Mouse (Mus musculus) adrenal gland, postnatal 10 days (tissue): Measurements from ENCODE around the gene Tspan15. TPM values are rescaled to one million over a fixed set of nuclear protein-coding genes. Genes with fewer than 3 reads are reported as not detected.

Source experiments
- DNase-seq: peaks from one replicate; pipeline ENCODE4 v3.0.0; 2021; ENCODE audit warnings: mixed read lengths
- total RNA-seq, 2 experiments: library from RNA; stranded (reverse); gene quantifications; 2 replicates each; pipeline ENCODE4 v1.2.3; 2021

Gene Tspan15
- total RNA-seq, 2 experiments from 2014 or later, result 16.4 to 23.6 TPM

DNA sequence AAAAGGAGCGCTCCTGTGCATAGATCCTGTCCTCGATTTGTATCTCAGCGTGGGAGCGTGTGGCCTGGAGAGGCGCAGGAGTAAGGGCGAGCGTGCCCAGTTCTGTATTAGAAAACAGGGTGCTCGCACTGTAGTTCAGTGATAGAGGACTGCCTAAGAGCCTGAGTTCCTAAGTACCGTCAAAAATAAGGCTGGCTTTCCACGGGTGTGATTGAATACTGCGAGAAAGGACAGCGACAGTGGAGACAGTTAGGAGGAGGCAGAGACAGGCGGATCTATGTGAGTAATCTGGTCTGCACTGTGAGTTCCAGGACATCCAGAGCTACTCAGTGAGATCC, 313 bp upstream of the Tspan15 start:
- no peak for DNase-seq

DNA sequence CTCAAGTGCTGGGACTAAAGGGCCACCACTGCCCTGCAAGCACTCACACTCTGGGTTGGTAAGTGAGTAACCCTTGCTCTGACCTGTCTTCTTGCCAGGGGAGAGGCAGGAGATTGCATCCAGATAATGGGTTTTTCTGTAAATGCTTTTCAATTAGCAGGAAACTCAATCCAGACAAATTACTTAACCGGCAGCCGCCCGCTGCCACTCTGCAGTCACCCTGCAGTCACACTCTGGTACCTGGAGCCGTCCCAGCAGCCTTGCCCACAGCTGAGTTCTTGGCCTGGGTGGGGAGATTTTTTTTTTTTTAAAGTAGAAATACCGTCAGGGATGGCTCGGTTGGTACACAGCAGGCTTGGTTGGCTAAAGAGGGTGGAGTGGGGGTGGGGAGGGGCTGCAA, 2.9 kb downstream of the Tspan15 start:
- DNase-seq, result no peak

DNA sequence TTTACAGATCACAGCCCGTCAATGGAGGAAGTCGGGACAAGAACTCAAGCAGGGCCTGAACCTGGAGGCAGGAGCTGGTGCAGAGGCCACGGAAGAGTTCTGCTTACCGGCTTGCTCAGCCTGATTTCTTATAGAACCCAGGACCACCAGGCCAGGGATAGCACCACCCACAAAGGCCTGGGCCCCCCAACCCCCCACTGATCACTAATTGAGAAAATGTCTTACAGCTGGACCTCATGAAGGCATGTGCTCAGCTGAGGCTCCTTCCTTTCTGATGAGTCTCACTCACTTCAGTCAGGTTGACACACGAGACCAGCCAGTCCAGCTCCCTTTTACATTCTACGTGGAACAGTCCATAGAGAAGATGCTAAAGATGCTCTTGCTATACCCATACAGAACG, 5.2 kb downstream of the Tspan15 start:
- no peak for DNase-seq

DNA sequence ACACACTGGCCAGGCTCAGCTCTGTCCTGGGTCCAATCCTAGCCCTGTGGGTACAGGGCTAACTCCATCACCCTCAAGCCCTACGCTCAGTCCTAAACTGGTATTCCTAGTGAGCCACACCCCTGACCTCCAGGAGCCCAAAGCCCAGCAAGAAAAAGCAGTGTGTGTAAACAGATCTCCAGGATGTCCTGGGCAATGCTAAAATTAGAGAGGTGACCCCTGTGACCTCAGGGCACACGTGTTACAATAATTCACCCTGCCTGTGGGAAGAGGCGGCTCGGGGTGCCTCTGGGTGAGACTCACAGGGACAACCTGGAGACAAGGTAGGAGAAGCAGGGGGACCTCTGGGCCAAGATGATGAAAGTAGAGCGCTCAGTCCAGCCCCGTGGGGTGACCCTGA, 6.8 kb downstream of the Tspan15 start:
- DNase-seq, result peak; percentile 30

DNA sequence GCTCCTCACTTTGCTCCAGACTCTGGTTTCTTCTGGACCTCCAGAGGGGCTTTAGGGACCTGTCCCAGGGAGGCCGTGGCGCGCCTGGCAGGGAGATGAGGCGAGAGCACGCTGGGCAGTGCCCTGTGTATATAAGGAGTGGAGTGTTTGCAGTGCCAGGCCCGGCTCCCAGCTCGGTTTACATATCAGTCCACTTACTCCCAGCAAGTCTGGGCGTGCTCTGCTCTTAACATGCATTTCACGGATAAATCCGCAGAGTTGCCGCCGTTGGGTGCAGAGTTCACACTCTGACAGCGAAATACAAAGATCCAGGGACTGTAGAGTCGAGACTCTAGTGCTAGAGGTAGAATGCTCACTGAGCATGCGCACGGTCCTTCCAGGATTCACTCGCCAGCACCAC, 8.3 kb downstream of the Tspan15 start:
- DNase-seq, result no peak

DNA sequence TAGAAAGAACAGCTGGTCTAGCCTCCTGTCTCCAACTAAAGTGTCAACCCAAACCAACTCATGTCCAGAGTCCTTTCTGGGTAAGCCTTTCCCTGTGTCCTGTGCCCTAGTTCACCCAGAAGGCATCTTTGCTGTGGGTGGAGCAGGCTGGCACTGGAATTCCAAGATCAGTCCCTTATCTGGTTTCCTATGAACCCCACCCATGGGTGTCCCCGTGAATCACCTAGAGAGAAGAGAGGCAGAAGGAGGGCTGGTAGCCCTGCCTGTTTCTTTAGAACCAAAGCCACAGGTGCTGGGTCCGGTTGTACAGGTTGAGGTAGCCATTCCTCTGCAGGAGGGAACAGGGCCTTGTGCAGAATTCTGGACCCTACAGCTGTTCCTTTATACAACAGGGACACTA, 9.4 kb downstream of the Tspan15 start:
- no peak for DNase-seq

DNA sequence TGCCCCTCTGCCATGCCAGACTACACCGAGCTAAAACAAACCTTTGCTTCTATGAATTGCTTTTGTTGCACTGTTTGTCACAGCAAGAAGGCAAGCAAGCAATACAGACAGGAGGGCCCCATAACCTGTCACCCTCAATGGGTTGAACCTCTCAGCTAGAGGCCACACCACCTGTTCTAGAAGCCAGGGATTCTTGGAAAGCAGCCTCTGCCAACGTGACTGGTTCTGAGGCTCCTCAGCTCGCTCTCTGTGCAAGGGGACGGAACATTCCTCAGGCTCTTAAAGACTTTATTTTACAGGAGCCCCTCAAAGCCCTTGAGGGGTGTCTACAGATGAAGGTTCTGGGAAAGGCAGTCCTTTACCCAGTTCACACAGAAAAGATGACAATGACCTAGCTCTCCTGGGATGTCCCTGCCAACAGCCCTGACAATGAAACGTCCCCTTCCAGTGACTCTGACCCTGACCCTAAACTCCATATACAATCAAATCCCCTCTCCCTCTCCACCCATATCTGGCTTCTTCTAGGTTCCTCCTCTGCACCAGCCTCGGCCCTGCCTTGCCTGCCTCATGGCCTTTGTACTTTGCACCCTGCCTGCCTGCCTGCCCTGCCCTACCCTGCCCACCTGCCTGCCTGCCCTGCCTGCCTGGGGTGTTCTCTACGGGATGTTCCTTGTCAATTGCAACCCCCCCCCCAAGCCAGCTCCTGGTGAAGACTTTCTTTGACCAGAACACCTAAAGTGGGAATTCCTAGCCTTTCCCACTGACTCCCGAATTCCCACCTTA, 10.1 kb downstream of the Tspan15 start:
- DNase-seq, result no peak

DNA sequence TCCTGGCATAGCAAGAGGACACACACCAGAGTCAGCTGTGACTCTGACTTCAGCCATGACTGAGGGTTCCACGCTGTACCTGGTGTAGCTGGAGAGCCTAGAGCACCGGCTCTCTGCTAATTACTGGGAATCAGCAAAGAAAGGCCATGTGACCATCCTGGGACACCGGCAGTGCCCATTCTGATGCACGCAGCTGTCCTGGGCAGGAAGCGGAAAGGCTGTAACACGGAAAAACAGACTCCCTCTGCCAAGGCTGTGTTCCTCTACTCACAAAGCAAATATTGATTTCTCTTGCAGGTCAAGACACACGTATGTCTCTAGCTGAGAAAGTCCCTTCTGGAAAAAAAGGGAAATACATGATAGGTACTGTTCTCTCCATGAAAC, 12.3 kb downstream of the Tspan15 start:
- DNase-seq, result no peak

DNA sequence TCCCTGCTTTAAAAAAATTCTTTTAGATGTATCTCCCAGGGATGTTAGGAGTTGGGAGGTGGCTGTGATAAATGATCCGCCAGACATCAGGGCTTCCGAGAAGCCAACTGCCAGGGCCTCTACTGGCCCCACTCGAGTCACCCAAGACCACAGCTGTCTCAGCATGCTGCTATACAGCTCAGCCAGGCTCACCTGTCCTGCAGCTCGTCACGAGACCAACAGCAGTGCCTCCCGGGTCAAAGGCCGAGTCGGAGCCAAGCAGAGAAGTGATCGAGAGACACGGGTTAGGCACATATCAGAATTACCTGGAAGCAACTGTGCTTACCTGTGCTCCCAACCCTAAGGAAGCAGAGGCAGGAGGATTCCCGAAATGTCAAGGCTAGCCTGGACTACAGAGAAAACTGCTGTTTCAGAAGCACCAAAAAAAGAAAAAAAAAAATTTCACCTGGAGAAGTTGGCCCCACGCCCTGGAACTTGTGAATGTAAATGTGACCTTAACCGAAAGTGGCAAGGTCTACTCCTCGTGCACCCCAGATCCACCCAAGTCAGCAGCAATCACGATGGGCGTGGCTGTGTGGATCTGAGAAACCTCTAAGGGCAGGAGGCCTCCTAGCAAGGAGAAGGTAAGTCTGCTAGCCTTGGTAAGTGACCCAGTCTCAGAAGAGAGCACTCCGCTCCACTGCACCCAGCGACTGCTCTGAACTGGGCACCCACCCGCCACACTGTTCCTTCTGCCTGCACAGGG, 12.8 kb downstream of the Tspan15 start:
- DNase-seq, result no peak

DNA sequence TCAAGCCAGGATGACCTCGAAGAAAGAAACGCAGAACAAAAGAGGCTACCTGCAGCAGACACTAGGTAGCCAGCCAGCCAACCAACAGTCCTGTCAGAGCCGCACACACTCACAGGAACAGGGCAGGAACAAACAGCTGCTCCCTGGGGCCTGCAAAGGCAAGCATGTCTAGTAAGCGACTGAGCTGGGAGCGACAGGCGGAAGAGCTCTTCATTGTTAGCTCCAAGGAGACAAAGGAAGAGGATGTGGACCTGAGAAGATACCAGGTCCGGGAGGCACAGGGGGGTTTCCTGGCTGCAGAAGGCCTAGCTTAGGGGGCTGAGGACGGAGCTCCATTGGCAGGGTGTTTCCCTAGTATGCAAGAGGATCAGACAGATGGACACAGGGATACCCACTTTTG, 13.9 kb downstream of the Tspan15 start:
- peak; percentile 38 for DNase-seq

DNA sequence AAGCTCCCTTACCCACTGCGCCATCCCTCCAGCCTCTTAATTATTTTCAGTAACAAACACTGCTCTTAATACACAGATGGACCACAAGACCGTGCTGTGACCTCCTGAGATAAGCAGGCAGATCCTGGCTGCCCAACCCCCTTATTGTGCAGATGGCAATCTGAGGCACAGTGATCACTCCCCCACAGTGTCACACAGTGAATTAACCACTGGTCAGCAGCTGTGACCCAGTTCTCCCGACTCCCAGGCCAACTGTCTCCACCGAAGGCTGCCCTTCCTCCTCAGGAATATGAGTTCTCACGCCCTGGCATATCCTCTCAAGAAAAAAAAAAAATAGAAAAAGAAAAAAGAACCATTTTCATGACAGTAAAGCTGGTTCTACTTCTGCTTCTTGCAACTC, 14.5 kb downstream of the Tspan15 start:
- peak; percentile 38 for DNase-seq

DNA sequence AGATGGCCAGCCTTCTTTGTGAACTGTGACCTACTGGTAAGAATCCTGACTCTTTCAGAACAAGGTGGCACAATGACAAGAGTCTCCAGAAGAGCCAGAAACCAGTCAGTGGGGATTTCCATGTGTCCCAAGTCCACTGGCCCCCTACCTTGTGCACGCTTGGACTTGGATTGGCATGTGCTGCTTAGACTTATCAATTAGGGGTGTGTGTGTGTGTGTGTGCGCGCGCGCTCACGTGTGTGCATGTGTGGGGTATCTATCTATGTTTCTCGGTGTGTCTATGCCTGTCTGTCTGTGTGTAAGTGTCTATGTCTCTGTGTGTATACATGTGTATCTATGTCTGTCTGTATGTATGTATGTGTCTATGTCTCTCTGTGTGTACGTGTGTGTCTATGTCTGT, 15.4 kb downstream of the Tspan15 start:
- peak; percentile 43 for DNase-seq

DNA sequence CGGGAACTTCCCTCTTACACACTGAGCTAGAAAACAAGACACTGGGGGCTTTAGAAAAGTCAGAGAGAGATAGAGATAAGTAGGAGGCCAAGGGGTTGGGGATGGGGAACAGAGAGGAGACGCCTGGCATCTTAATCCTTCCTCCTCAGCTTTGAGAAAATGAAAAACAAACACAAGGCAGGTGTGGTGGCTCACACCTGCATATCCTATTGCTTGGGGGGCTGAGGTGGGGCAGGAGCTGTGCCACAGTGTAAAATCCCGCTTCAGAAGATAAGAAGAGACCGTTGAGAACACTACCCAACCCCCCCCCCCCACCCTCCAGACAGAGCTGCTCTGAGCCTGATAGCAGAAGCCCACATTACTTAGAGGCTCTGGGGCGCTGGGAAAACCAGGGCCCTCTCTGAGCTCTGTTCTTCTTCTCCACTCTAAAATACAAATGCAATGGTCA, 15.9 kb downstream of the Tspan15 start:
- DNase-seq, result no peak

DNA sequence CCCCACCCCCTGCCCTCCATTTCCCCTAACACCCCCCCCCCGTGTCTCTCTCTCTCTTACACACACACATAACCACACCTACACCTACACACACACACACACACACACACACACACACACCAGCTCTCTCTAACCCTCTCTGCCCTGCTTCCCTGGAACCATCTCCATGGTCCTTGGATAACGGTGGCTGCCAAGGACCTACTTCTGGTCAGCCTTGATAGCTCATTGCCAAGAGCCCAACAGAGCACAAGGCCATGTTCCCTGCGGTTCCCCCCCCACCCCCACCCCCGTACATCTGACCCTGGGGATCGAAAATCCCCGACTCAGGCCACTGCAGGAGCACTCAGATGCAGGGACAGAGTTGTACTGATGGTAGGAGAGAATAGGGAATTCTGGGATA, 19.7 kb downstream of the Tspan15 start:
- DNase-seq, result peak; percentile 55

DNA sequence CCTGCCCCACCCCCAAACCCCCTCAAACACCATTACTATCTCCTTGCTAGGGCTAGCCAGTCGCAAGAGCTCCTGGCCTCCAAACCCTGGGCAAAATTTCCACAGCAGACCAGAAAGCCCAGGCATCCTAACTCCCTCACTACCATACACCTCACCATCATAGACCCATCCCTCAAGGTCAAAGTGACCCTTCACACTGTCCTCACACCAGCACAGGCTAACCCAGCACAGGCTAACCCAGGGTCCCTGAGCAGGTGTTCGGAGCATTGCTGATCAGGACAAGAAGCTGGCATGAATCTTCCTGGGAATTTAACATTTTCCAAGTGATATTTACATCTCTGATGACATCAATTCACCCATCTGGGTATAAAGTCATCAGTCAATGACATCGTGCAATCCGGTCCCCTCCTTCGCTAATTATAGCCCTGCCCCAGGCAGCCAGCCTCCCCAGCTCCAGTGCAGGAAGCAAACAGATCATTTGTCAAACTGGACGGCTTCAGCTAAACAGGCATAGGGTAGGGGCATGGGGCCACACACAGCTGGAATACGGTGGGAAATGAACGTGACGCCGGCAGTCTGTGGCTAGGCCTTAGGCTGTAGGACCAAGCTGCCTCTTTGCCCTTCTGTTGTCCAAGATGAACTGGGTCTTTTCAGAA, 22.7 kb downstream of the Tspan15 start:
- no peak for DNase-seq

DNA sequence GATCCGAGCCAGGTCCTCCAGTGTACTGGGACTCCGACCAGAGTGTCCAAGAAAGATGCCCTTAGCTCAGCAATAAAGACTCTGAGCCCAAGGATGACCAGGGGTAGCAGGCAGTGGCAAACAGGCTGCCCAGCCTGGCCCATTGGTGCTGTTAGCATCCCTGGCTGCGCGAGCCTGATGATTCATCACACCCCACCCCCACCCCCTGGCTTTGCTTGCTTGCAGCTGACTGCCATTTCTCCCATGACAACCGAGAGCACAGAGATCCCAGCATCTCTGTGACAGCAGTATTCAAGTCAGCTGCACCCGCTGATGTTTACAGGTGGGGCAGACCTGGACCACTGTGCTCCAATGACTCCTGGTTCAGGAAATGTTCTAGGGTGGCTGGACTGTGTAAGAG, 28.5 kb downstream of the Tspan15 start:
- no peak for DNase-seq

DNA sequence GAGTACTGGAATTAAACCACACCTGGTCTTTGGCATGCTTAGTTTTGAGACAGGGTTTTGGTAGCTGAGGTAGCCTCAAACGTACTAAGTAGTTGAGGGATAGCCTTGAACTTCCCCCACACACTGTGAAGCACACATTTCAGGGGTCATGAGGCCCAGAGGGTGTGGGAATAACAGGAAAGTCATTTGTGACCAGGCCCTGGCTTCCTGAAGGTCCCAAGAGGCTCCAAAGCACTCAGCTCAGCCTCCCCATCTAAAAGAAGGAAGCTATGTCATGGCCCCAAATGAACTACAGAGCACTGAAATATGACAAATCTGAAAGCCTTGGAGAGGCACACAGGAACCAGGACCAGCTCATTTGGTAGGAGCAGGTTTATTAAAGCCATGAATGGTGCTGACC, 32.2 kb downstream of the Tspan15 start:
- DNase-seq, result no peak

DNA sequence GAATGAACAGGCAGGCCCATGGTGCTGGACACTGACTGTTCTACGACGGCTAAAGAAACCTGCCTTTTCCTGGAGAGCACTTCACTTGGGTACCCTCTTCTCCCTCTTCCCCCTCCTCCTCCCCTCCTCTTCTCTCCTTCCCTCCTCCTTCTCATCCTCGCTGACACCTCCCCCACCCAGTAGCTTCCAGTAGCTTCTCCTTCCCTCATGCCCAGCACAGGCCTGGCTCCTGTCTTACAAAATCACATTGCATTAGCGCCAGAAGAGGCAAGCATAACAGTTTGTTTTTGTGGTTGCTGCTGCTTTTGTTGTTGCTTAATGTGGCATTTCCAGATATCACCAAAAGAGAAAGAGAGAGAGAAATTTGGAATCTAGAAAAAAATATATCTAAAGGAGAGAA, 33.6 kb downstream of the Tspan15 start:
- no peak for DNase-seq

DNA sequence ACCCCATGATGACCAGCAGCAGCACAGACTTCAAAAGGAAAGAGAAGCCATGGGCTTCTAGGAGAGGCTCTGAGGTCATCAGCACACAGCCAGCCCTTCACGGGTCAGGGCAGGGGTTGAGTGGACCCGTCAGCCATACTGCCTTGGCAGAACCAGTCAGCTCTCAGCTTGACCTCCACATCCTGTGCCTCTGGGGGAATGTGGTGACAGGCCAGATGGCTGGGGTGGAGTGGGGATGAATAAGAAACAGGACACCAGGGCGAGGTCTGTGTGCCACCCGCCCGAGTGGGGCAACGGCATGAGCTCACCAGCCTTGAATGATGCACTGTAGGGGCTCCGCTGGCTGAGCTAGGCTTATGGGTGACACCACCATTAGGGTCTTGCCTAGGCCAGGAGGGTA, 35.7 kb downstream of the Tspan15 start:
- peak; percentile 38 for DNase-seq

DNA sequence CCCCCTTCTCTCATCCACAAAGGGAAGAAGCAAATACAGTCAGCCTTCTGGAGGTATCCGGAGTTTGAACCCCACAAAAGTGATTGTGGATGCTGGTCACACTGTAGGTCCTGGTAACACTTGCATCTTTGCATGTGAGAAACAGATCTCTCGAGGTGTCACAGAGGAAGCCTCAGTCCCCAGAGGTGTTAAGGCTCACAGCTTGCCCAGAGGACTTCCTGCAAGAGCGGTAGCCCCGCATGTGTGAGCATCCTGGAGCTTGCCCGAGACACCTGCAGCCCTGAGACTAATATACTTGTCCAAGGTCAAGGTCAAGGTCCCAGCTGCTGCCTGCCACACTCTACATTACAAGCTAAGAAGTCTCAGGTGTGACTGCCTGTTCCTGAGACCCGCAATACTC, 36.1 kb downstream of the Tspan15 start:
- no peak for DNase-seq

DNA sequence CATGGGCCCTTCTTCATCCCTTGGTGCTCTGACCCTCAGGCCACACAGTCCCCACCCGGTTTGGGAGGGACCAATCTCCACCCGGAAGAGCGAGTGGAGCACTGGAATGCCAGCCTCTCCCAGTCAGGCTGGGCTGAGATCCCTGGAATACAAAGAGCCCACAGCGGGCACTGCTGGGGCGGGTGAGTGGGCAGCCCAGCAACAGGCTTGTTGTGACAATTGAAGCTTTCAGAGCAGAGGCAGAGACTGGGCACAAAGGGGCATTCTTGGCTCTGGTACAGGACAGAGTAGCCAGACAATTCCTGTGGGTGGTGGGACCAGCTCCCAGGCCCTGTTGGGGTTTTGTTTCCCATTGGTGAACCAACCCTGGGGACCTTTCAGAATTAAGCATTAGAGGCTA, 36.6 kb downstream of the Tspan15 start:
- no peak for DNase-seq

DNA sequence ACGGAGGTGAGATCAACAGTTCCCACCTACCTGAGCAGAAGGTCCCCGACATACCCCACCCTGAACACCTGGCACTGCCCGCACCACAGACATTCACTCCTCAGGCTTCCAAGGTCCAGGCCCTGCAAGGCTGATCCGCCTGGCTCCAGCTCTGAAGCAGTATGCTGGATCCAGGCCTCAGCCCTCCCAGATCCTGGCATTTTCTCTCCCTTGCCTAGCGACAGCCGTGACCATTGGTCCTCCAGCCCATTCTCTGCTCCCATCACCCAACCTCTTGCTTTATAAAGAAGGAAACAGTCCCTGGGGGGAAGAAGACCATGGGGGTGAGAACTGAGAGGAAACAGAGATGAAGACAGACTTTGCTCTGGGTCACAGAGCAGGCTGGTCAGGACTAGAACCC, 37.0 kb downstream of the Tspan15 start:
- DNase-seq, result no peak

DNA sequence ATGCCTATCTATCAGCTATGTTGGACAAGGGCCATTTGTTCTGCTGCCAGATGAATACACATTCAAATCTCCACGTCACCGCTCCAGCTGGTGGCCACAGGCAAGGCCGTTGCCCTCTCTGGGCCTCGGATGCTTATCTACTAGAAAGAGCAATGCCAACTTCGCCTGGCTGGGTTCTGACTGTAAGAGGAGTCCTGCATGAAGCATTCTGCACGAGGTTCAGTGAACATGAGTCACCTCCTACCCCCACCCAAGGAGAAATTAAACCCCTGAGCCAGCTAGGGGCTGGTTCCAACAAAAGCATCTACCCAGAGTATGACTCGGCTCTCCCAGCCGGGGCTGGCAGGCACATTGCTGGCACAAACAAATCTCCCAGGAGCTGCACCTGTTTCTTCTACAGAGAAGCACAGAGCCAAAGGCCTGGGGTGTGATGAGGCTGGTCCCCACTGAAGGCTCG, 38.3 kb downstream of the Tspan15 start:
- DNase-seq, result peak; percentile 82
